Mouse (Mus musculus): ENCODE measurements around the gene Adamts3. TPM values are rescaled to one million over a fixed set of nuclear protein-coding genes. Genes with fewer than 3 reads are reported as not detected.

Adamts3 gene
- polyA plus RNA-seq, 1 experiment = 0.46 TPM

DNA sequence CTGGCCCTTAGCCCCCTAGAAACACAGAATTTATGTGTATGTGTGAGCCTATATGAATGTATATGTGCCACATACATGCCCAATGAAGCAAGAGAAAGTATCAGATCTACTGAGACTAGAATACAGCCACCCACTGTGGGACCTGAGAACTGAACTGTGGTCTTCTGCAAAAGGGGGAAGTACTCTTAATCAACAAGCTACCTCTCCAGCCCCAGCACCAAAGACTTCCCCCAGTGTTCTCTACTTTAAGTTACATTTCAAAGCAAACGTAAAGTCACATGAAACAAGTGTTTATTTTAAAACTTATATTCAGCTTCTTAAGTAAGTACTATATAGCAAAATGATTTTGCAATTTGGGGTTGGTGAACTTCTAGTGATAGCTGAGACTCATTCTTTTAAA is 62.0 kb downstream of the Adamts3 start:
- no peak overlapping the region for H3K27ac ChIP-seq (ENCODE audit: insufficient read depth, low read depth, low read length)
- no peaks in the 10 kb centered on the region for H3K4me1 ChIP-seq (ENCODE audit: control insufficient read depth, insufficient read depth, insufficient read length, low read length)
- TF ChIP-seq CTCF (IDR thresholded peaks at IDR 0.05; ENCODE audit: extremely low read depth, insufficient read length, insufficient replicate concordance, low read depth, low read length) (no peak), POLR2A (IDR thresholded peaks at IDR 0.05; ENCODE audit: low read depth, low read length) (no peak)
- whole genome bisulfite sequencing = 78% methylated on average over 1 of the region's 1 CpGs
- H3K36me3 ChIP-seq (ENCODE audit: control insufficient read depth, insufficient read depth, low read length) = no peaks in the 10 kb centered on the region
- H3K27me3 ChIP-seq (ENCODE audit: control insufficient read depth, insufficient read depth, low read length) = no peaks in the 10 kb centered on the region
- H3K4me3 ChIP-seq (ENCODE audit: low read depth, low read length) = no peak overlapping the region

DNA sequence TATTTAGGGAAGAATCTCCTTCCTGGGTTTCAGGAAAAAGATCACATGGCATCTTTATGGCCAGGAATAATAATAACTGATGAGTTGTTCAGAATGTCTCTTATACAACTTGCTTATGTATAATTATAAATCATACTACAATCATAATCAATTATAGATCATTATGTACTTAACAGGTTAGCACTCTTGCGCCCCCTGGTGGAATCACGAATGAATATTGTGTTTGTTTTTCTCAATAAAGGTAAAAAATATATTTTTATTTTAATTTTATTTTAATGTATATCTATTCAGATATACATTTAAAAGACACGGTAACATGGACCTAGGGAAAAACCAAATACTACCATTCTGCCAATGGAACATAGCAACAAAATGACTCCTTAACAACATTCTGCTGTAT is 63.6 kb downstream of the Adamts3 start:
- H3K36me3 ChIP-seq (ENCODE audit: control insufficient read depth, insufficient read depth, low read length) = no peaks in the 10 kb centered on the region
- no peaks in the 10 kb centered on the region for H3K4me1 ChIP-seq (ENCODE audit: control insufficient read depth, insufficient read depth, insufficient read length, low read length)
- TF ChIP-seq POLR2A (IDR thresholded peaks at IDR 0.05; ENCODE audit: low read depth, low read length) (no peak), CTCF (IDR thresholded peaks at IDR 0.05; ENCODE audit: extremely low read depth, insufficient read length, insufficient replicate concordance, low read depth, low read length) (no peak)
- WGBS = 17% methylated on average over 3 of the region's 3 CpGs
- no peak overlapping the region for H3K27ac ChIP-seq (ENCODE audit: insufficient read depth, low read depth, low read length)
- no peaks in the 10 kb centered on the region for H3K27me3 ChIP-seq (ENCODE audit: control insufficient read depth, insufficient read depth, low read length)
- H3K4me3 ChIP-seq (ENCODE audit: low read depth, low read length) = no peak overlapping the region

DNA sequence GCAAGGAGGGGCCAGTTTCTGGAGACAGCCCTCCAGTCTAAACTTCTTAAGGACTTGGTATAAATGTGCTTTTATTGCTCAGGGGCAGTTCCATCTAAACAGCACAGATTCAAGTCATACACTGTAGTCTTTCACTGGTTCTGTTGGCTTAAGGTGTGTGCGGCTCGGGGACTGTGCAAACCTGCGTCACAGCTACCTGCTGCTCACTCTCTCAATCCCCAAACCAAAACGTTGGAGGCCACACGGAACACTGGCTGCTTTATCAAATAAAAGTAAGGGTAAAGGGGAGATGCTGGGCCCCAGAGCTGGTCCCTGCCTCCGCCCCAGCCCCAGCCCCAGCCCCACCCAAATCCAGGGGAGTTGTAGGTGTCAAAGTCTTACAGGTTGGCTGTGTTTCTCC is 66.5 kb downstream of the Adamts3 start:
- TF ChIP-seq POLR2A (IDR thresholded peaks at IDR 0.05; ENCODE audit: low read depth, low read length) = no peak
- TF ChIP-seq CTCF (IDR thresholded peaks at IDR 0.05; ENCODE audit: extremely low read depth, insufficient read length, insufficient replicate concordance, low read depth, low read length) = no peak
- no peak overlapping the region for H3K27ac ChIP-seq (ENCODE audit: insufficient read depth, low read depth, low read length)
- H3K36me3 ChIP-seq (ENCODE audit: control insufficient read depth, insufficient read depth, low read length) = no peaks in the 10 kb centered on the region
- 29% methylated on average over 6 of the region's 6 CpGs for WGBS
- no peaks in the 10 kb centered on the region for H3K27me3 ChIP-seq (ENCODE audit: control insufficient read depth, insufficient read depth, low read length)
- H3K4me1 ChIP-seq (ENCODE audit: control insufficient read depth, insufficient read depth, insufficient read length, low read length) = no peaks in the 10 kb centered on the region
- H3K4me3 ChIP-seq (ENCODE audit: low read depth, low read length) = no peak overlapping the region

DNA sequence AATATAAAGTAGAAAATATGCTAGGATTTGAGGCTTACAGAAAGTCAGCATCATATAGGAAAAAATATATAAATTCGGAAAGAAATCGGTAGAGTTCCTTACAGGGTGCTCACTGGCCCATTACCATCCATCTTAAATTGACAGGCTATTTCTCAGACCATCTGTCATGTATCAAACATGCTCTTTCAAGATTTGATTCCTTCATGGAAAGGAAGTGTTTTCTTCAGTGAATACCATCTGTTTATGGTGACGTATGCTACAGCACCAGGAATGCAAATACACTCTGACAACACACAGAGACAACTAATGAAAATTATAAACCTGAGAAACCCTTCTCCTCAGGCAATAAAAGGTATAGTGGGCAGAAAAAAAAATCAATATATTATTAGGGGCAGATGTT is 68.6 kb downstream of the Adamts3 start:
- TF ChIP-seq POLR2A (IDR thresholded peaks at IDR 0.05; ENCODE audit: low read depth, low read length) = no peak
- TF ChIP-seq CTCF (IDR thresholded peaks at IDR 0.05; ENCODE audit: extremely low read depth, insufficient read length, insufficient replicate concordance, low read depth, low read length) = no peak
- H3K4me1 ChIP-seq (ENCODE audit: control insufficient read depth, insufficient read depth, insufficient read length, low read length) = no peaks in the 10 kb centered on the region
- 90% methylated on average over 3 of the region's 3 CpGs for WGBS
- no peak overlapping the region for H3K4me3 ChIP-seq (ENCODE audit: low read depth, low read length)
- no peak overlapping the region for H3K27ac ChIP-seq (ENCODE audit: insufficient read depth, low read depth, low read length)
- no peaks in the 10 kb centered on the region for H3K36me3 ChIP-seq (ENCODE audit: control insufficient read depth, insufficient read depth, low read length)
- no peaks in the 10 kb centered on the region for H3K27me3 ChIP-seq (ENCODE audit: control insufficient read depth, insufficient read depth, low read length)

DNA sequence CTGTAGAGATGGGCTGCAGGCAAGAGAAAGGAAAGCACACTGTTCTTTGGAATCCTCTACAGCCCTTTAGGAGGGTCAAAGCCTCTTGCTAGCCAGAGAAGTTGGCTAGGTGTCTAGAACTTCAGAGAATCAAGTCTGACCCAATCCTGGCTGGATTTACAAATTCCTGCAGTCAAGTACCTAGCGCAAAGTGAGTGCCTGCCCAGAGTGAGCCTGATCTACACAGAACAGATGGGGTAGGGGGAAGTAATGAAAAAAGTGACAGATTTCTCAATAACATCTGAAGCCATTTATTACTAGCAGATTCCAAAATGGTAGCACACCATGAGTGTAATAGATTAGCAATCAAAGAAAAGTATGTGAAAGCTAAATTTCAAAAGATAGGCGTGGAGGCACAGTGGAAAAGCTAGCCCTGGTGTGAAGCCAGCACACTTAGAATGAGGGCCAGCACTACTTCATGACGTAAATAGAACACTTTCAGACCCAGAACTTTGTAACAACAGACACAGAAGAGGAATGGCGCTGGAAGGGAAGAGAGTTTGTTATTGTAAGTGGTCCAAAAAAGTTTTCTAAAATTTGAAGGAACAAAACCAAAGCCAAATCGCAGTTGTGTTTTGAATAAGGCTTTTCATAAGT is 82.8 kb downstream of the Adamts3 start:
- Histone ChIP-seq H3K27ac (ENCODE audit: insufficient read depth, low read depth, low read length) (no peak overlapping the region), H3K27me3 (ENCODE audit: control insufficient read depth, insufficient read depth, low read length) (no peaks in the 10 kb centered on the region), H3K4me3 (ENCODE audit: low read depth, low read length) (no peak overlapping the region), H3K4me1 (ENCODE audit: control insufficient read depth, insufficient read depth, insufficient read length, low read length) (no peaks in the 10 kb centered on the region), H3K36me3 (ENCODE audit: control insufficient read depth, insufficient read depth, low read length) (no peaks in the 10 kb centered on the region)
- TF ChIP-seq CTCF (IDR thresholded peaks at IDR 0.05; ENCODE audit: extremely low read depth, insufficient read length, insufficient replicate concordance, low read depth, low read length) (no peak), POLR2A (IDR thresholded peaks at IDR 0.05; ENCODE audit: low read depth, low read length) (no peak)
- 73% methylated on average over 5 of the region's 5 CpGs for WGBS

DNA sequence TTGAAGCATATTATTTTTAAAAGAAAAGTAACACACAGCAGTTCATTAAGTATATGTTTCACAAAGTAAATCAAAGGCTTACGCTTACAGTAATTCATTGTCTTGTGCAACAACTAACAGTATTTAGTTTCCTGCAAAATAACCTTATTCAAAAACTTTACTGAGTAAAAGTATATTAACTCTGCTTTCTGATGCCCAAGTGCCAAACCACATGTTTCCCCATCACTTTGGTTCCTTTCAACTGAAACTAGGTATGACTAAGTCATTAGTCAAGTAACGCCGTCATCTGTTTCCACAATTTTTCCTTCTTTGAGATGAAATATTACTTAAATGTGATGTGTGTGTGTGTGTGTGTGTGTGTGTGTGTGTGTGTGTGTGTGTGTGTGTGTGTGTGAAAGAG is 89.4 kb downstream of the Adamts3 start:
- TF ChIP-seq POLR2A (IDR thresholded peaks at IDR 0.05; ENCODE audit: low read depth, low read length) = no peak
- no peak for TF ChIP-seq CTCF (IDR thresholded peaks at IDR 0.05; ENCODE audit: extremely low read depth, insufficient read length, insufficient replicate concordance, low read depth, low read length)
- no peaks in the 10 kb centered on the region for H3K36me3 ChIP-seq (ENCODE audit: control insufficient read depth, insufficient read depth, low read length)
- no peak overlapping the region for H3K4me3 ChIP-seq (ENCODE audit: low read depth, low read length)
- no peaks in the 10 kb centered on the region for H3K27me3 ChIP-seq (ENCODE audit: control insufficient read depth, insufficient read depth, low read length)
- H3K27ac ChIP-seq (ENCODE audit: insufficient read depth, low read depth, low read length) = no peak overlapping the region
- 96% methylated on average over 3 of the region's 3 CpGs for WGBS
- no peaks in the 10 kb centered on the region for H3K4me1 ChIP-seq (ENCODE audit: control insufficient read depth, insufficient read depth, insufficient read length, low read length)

DNA sequence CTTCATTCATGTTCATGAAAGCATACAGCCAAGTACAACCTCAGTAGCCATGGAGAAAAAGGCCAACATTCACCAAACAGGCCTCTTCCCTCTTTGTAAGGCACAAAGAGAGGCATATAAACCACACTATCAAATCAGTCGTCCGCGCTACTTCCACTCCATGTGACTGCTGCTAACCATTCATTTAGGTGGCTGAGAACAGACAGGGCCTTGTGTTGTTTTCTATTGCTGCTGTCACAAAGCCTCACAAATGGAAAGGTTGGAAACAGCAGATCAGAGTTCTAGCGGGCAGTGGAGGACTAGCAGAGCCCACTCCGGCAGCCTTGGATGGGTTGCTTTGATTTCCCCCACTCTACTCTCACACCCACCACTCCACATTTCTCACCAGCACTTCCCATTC is 98.5 kb downstream of the Adamts3 start:
- WGBS = 92% methylated on average over 5 of the region's 5 CpGs
- TF ChIP-seq CTCF (IDR thresholded peaks at IDR 0.05; ENCODE audit: extremely low read depth, insufficient read length, insufficient replicate concordance, low read depth, low read length) = no peak
- TF ChIP-seq POLR2A (IDR thresholded peaks at IDR 0.05; ENCODE audit: low read depth, low read length) = no peak
- Histone ChIP-seq H3K27ac (ENCODE audit: insufficient read depth, low read depth, low read length) (no peak overlapping the region), H3K27me3 (ENCODE audit: control insufficient read depth, insufficient read depth, low read length) (no peaks in the 10 kb centered on the region), H3K4me1 (ENCODE audit: control insufficient read depth, insufficient read depth, insufficient read length, low read length) (no peaks in the 10 kb centered on the region), H3K4me3 (ENCODE audit: low read depth, low read length) (no peak overlapping the region), H3K36me3 (ENCODE audit: control insufficient read depth, insufficient read depth, low read length) (no peaks in the 10 kb centered on the region)

Measured in small intestine, adult 2 months (tissue).